Mouse (Mus musculus) megakaryocyte, embryonic 14.5 days (primary cell): ENCODE measurements around the gene Rmnd5b.

Experiments used
- FLI1 ChIP-seq: IDR thresholded peaks from 2 replicates; pipeline ENCODE4 v1.6.1; 2012; ENCODE audit warnings: low read length, inconsistent platforms, mixed read lengths
- GATA1 ChIP-seq: IDR thresholded peaks from 3 replicates; pipeline ENCODE4 v1.6.1; 2012; ENCODE audit warnings: mixed read lengths, low read length, inconsistent platforms, borderline replicate concordance

GRCm38 (mm10) chr11:51606447-51607095 lies 29.1 kb downstream of the Rmnd5b start, which contains the start of gene Hnrnpab:
- TF ChIP-seq GATA1 (no peak), FLI1 (no peak; the same call in 1 of the 2 replicates)
